Mouse (Mus musculus) small intestine, adult 2 months (tissue): ENCODE data around the gene Arid5a.

Source experiments
- CTCF ChIP-seq: fragments of 200-500 bp; IDR thresholded peaks from 2 replicates; pipeline ENCODE4 v1.5.1; 2012; ENCODE audit warnings: low read depth, mild to moderate bottlenecking, control low read depth, inconsistent platforms, low read length, moderate library complexity, mixed read lengths; ENCODE audit not compliant: insufficient replicate concordance, insufficient read length; ENCODE audit errors: extremely low read depth
- POLR2A ChIP-seq: fragments of 200-500 bp; IDR thresholded peaks from 2 replicates; pipeline ENCODE4 v1.6.1; 2012; ENCODE audit warnings: low read depth, mild to moderate bottlenecking, control low read depth, inconsistent platforms, low read length, moderate library complexity

DNA sequence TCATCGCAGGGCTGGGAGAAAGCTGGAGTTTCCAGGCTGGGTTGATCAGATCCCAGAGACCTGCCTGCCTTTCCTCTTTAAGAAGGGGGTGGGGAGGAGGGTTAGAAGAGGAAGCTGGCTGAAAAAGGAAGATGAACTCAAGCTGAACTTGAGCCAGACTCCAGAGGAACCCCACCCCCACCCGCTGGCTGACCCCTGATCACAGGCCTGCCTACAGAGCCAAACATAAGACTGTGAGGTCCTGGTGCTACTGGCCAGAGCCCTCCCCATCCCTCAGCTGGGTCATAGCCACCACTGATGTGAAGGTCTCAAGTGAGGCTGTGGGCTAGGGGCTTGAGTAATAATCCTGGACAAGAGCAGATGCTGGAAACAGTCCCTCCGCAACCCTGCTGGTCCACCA, 36.9 kb upstream of the Arid5a start:
- no peak for TF ChIP-seq CTCF
- peak; percentile 41; the same call in 1 of the 2 replicates for TF ChIP-seq POLR2A
